Mouse (Mus musculus) myocyte (in vitro differentiated cells): Measurements from ENCODE around the gene Adsl. TPM values are rescaled to one million over a fixed set of nuclear protein-coding genes. Genes with fewer than 3 reads are reported as not detected.
A peak's percentile ranks its signal among the peaks of the same experiment; 100 is the strongest.

Source experiments
- H3K27me3 ChIP-seq: one replicate; pipeline ENCODE4 v1.6.1; 2011; ENCODE audit not compliant: control insufficient read depth, insufficient read depth, insufficient read length
- H3K36me3 ChIP-seq: one replicate; pipeline ENCODE4 v1.6.1; 2011; ENCODE audit not compliant: control insufficient read depth, insufficient read depth
- H3K4me2 ChIP-seq: one replicate; pipeline ENCODE4 v1.6.1; 2011; ENCODE audit warnings: low read depth, control low read depth
- H3K4me3 ChIP-seq: one replicate; pipeline ENCODE4 v1.5.1; 2011; ENCODE audit warnings: mild to moderate bottlenecking, control low read depth, moderate library complexity
- H3K79me2 ChIP-seq: one replicate; pipeline ENCODE4 v1.6.1; 2011; ENCODE audit not compliant: control insufficient read depth, insufficient read depth
- H3ac ChIP-seq: one replicate; pipeline ENCODE4 v1.6.1; 2011; ENCODE audit not compliant: control insufficient read depth, insufficient read length
- CEBPB ChIP-seq: IDR thresholded peaks from 2 replicates; pipeline ENCODE4 v1.6.1; 2011; ENCODE audit warnings: mild to moderate bottlenecking, moderate library complexity; ENCODE audit not compliant: poor library complexity, insufficient read depth, severe bottlenecking
- E2F4 ChIP-seq: IDR thresholded peaks from one replicate; pipeline ENCODE4 v1.6.1; 2011; ENCODE audit warnings: mild to moderate bottlenecking, control low read depth, moderate library complexity; ENCODE audit not compliant: insufficient read depth
- MAX ChIP-seq: IDR thresholded peaks from one replicate; pipeline ENCODE4 v1.6.1; 2011; ENCODE audit warnings: low read depth, mild to moderate bottlenecking, control low read depth
- MYOD1 ChIP-seq, 3 experiments: IDR thresholded peaks; one replicate each; pipeline ENCODE4 v1.6.1; 2011; ENCODE audit warnings: control low read depth in 2 of 3, low read depth in 2 of 3, mild to moderate bottlenecking in 2 of 3, moderate library complexity in 1 of 3; ENCODE audit not compliant: insufficient read length in 2 of 3, control insufficient read depth in 1 of 3
- MYOG ChIP-seq, 3 experiments: IDR thresholded peaks; one replicate each; pipeline ENCODE4 v1.6.1; 2011; ENCODE audit warnings: control low read depth in 2 of 3, low read depth in 2 of 3, mild to moderate bottlenecking in 2 of 3; ENCODE audit not compliant: insufficient read length in 2 of 3, control insufficient read depth in 1 of 3, insufficient read depth in 1 of 3
- POLR2A ChIP-seq: IDR thresholded peaks from one replicate; pipeline ENCODE4 v1.6.1; 2011; ENCODE audit warnings: low read depth, mild to moderate bottlenecking, control low read depth, moderate library complexity; ENCODE audit not compliant: insufficient read length
- POLR2AphosphoS2 ChIP-seq: IDR thresholded peaks from one replicate; pipeline ENCODE4 v1.6.1; 2011; ENCODE audit warnings: low read depth, control low read depth; ENCODE audit not compliant: insufficient read length
- REST ChIP-seq: IDR thresholded peaks from one replicate; pipeline ENCODE4 v1.6.1; 2011; ENCODE audit warnings: mild to moderate bottlenecking, control low read depth, moderate library complexity; ENCODE audit not compliant: insufficient read depth, insufficient read length
- SRF ChIP-seq: IDR thresholded peaks from one replicate; pipeline ENCODE4 v1.6.1; 2011; ENCODE audit warnings: low read depth; ENCODE audit not compliant: control insufficient read depth, insufficient read length
- TCF12 ChIP-seq: IDR thresholded peaks from one replicate; pipeline ENCODE4 v1.6.1; 2011; ENCODE audit warnings: mild to moderate bottlenecking, control low read depth; ENCODE audit not compliant: poor library complexity, insufficient read depth, severe bottlenecking
- TCF3 ChIP-seq: IDR thresholded peaks from one replicate; pipeline ENCODE4 v1.6.1; 2011; ENCODE audit warnings: low read depth, control low read depth; ENCODE audit not compliant: insufficient read length
- USF1 ChIP-seq: IDR thresholded peaks from one replicate; pipeline ENCODE4 v1.6.1; 2011; ENCODE audit warnings: low read depth, mild to moderate bottlenecking, control low read depth, moderate library complexity
- polyA plus RNA-seq: library from polyadenylated mRNA; unstranded; fragments of >200 nt; fragmentation: generic; extraction: Trizol; gene quantifications from one replicate; pipeline ENCODE4 v1.2.1, GENCODE M21; 2012; ENCODE audit warnings: missing spikeins

Adsl gene
- polyA plus RNA-seq, 1 experiment, result 151 TPM

DNA sequence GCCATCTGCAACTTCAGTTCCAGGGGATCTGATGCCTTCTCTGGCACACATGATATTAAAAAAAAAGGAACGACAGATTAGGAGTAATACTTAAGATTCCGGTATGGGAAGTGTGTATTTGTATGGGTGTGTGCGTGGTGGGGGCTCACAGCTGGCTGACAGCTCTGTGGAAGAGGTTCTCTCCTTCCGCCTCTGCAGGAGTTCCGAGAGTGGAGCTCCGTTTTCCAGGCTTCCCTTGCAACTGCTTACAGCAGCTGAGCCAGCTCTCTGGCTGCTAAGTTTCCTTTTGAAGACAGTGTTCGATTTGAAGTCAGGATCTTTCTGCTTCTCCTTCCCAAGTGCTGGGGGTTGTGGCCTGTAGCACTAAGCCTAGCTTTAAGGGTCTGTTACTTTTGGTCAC, 1.8 kb downstream of the Adsl start:
- Histone ChIP-seq H3K4me3 (peak overlapping the region; percentile 87), H3K36me3 (peaks cover 24% of the 10 kb centered on the region), H3ac (no peak overlapping the region), H3K27me3 (no peaks in the 10 kb centered on the region), H3K4me2 (no peak overlapping the region), H3K79me2 (peaks cover 36% of the 10 kb centered on the region)
- TF ChIP-seq MYOG (IDR thresholded peaks at IDR 0.05; ENCODE audit: control insufficient read depth in 1 of 3, insufficient read depth in 1 of 3, insufficient read length in 2 of 3, low read depth in 2 of 3) (no peak), POLR2A (no peak), MAX (no peak), TCF3 (no peak), REST (no peak), CEBPB (no peak), POLR2AphosphoS2 (no peak), TCF12 (no peak), MYOD1 (IDR thresholded peaks at IDR 0.05; ENCODE audit: control insufficient read depth in 1 of 3, insufficient read length in 2 of 3, low read depth in 2 of 3) (no peak), SRF (no peak), USF1 (no peak), E2F4 (no peak)

- Histone ChIP-seq H3K27me3 (no peaks in the 10 kb centered on the region), H3K36me3 (peaks cover 51% of the 10 kb centered on the region), H3ac (no peak overlapping the region), H3K79me2 (peaks cover 31% of the 10 kb centered on the region), H3K4me3 (no peak overlapping the region), H3K4me2 (no peak overlapping the region)
- no peak for TF ChIP-seq TCF3
- no peak for TF ChIP-seq SRF
- no peak for TF ChIP-seq MAX
Observed at GRCm38 (mm10) chr15:80953971-80954370, 5.7 kb downstream of the Adsl start.

GRCm38 (mm10) chr15:80954861-80955260, 6.6 kb downstream of the Adsl start:
- Histone ChIP-seq H3K4me2 (no peak overlapping the region), H3K79me2 (peaks cover 22% of the 10 kb centered on the region), H3K4me3 (no peak overlapping the region), H3ac (no peak overlapping the region), H3K36me3 (peaks cover 59% of the 10 kb centered on the region), H3K27me3 (no peaks in the 10 kb centered on the region)
- no peak for TF ChIP-seq CEBPB
- no peak for TF ChIP-seq SRF
- no peak for TF ChIP-seq USF1
- TF ChIP-seq TCF3, result no peak
- no peak for TF ChIP-seq MAX
- no peak for TF ChIP-seq E2F4
- TF ChIP-seq MYOG (IDR thresholded peaks at IDR 0.05; ENCODE audit: control insufficient read depth in 1 of 3, insufficient read depth in 1 of 3, insufficient read length in 2 of 3, low read depth in 2 of 3), result no peak
- no peak for TF ChIP-seq POLR2A
- TF ChIP-seq REST, result no peak
- no peak for TF ChIP-seq TCF12
- no peak for TF ChIP-seq MYOD1 (IDR thresholded peaks at IDR 0.05; ENCODE audit: control insufficient read depth in 1 of 3, insufficient read length in 2 of 3, low read depth in 2 of 3)
- TF ChIP-seq POLR2AphosphoS2, result no peak

DNA sequence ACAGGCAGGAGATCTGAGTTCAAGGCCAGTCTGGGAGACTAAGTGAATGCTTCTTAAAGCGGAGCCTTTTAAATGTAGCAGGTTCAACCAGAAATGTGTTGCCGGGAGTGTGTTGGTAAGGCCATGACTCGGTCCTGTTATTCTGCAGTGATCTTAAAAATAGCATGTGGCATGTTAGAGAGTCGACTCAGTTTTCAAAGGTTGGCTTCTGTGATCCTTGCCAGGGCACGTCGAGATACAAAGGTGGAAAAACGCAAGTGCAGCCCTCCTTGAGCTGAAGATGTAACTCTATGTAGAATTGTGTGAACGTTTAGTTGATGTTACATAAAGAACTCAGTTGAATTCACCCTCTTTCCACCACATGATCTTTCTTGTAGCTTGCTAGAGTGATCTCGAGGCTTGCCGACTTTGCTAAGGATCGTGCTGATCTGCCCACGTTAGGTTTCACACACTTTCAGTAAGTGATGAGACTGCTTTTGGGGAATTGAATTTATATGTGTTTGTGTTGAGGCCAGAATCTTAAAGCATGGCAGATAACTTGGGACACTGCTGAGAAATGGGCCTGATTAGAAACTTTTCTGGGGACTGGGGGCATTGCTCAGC, 7.6 kb downstream of the Adsl start:
- no peak overlapping the region for H3ac ChIP-seq
- H3K4me2 ChIP-seq, result no peak overlapping the region
- H3K79me2 ChIP-seq, result peaks cover 11% of the 10 kb centered on the region
- TF ChIP-seq TCF3, result no peak
- TF ChIP-seq REST, result no peak
- no peak for TF ChIP-seq USF1
- TF ChIP-seq MYOG (IDR thresholded peaks at IDR 0.05; ENCODE audit: control insufficient read depth in 1 of 3, insufficient read depth in 1 of 3, insufficient read length in 2 of 3, low read depth in 2 of 3), result no peak
- TF ChIP-seq MYOD1 (IDR thresholded peaks at IDR 0.05; ENCODE audit: control insufficient read depth in 1 of 3, insufficient read length in 2 of 3, low read depth in 2 of 3), result no peak
- TF ChIP-seq SRF, result no peak
- TF ChIP-seq POLR2AphosphoS2, result no peak
- TF ChIP-seq CEBPB, result no peak
- no peak for TF ChIP-seq E2F4
- no peak for TF ChIP-seq MAX
- no peak for TF ChIP-seq TCF12
- no peak for TF ChIP-seq POLR2A
- peaks cover 70% of the 10 kb centered on the region for H3K36me3 ChIP-seq
- H3K27me3 ChIP-seq, result no peaks in the 10 kb centered on the region
- no peak overlapping the region for H3K4me3 ChIP-seq

- no peak for TF ChIP-seq CEBPB
- TF ChIP-seq MYOG (IDR thresholded peaks at IDR 0.05; ENCODE audit: control insufficient read depth in 1 of 3, insufficient read depth in 1 of 3, insufficient read length in 2 of 3, low read depth in 2 of 3), result no peak
- TF ChIP-seq POLR2A, result no peak
- TF ChIP-seq MAX, result no peak
- no peak for TF ChIP-seq POLR2AphosphoS2
- TF ChIP-seq REST, result no peak
- no peak for TF ChIP-seq TCF12
- no peak for TF ChIP-seq USF1
- no peak for TF ChIP-seq SRF
- no peak for TF ChIP-seq MYOD1 (IDR thresholded peaks at IDR 0.05; ENCODE audit: control insufficient read depth in 1 of 3, insufficient read length in 2 of 3, low read depth in 2 of 3)
- TF ChIP-seq TCF3, result no peak
- TF ChIP-seq E2F4, result no peak
- Histone ChIP-seq H3K27me3 (no peaks in the 10 kb centered on the region), H3ac (no peak overlapping the region), H3K4me2 (no peak overlapping the region), H3K79me2 (no peaks in the 10 kb centered on the region), H3K36me3 (peaks cover 60% of the 10 kb centered on the region), H3K4me3 (no peak overlapping the region)
Observed at GRCm38 (mm10) chr15:80969371-80969770, 21.1 kb downstream of the Adsl start.
